Mouse (Mus musculus): ENCODE measurements at regions not wholly inside any gene's neighbourhood (a gene's known extent, or its start where the extent isn't known, plus 50 kb on each side); places are given as distances from the start of the nearest gene placed in this dataset.

GRCm38 (mm10) chr6:7120136-7120535 lies 164.3 kb downstream of the Sdhaf3 start:
- peak; percentile 48 for ATAC-seq
- H3K9ac ChIP-seq (ENCODE audit: low read depth, low read length): no peak overlapping the region
- no peak overlapping the region for H3K4me3 ChIP-seq (ENCODE audit: low read length)
- H3K4me1 ChIP-seq (ENCODE audit: control insufficient read depth, insufficient read depth, low read length): no peaks in the 10 kb centered on the region
- no peak overlapping the region for H3K4me2 ChIP-seq (ENCODE audit: low read depth, low read length)
- H3K27me3 ChIP-seq (replicated peaks; ENCODE audit: control insufficient read depth, insufficient read depth, low read length): no peaks in the 10 kb centered on the region
- no peaks in the 10 kb centered on the region for H3K9me3 ChIP-seq (ENCODE audit: control insufficient read depth, low read length)
- WGBS: 31% methylated on average over 4 of the region's 4 CpGs
- H3K27ac ChIP-seq (ENCODE audit: low read length): no peak overlapping the region
- no peaks in the 10 kb centered on the region for H3K36me3 ChIP-seq (ENCODE audit: control insufficient read depth, insufficient read depth, low read length)

GRCm38 (mm10) chr6:7133042-7133441 lies 177.2 kb downstream of the Sdhaf3 start:
- no peak for ATAC-seq
- Histone ChIP-seq H3K9ac (ENCODE audit: low read depth, low read length) (no peak overlapping the region), H3K4me2 (ENCODE audit: low read depth, low read length) (no peak overlapping the region), H3K36me3 (ENCODE audit: control insufficient read depth, insufficient read depth, low read length) (no peaks in the 10 kb centered on the region), H3K4me1 (ENCODE audit: control insufficient read depth, insufficient read depth, low read length) (0 out of 2 replicates have a peak, but pooled peaks cover 3% of the 10 kb centered on the region), H3K9me3 (ENCODE audit: control insufficient read depth, low read length) (no peaks in the 10 kb centered on the region), H3K4me3 (ENCODE audit: low read length) (no peak overlapping the region), H3K27me3 (replicated peaks; ENCODE audit: control insufficient read depth, insufficient read depth, low read length) (no peaks in the 10 kb centered on the region), H3K27ac (ENCODE audit: low read length) (no peak overlapping the region)
- 94% methylated on average over 11 of the region's 11 CpGs for WGBS

- Histone ChIP-seq H3K4me2 (ENCODE audit: low read depth, low read length) (no peak overlapping the region), H3K27ac (ENCODE audit: low read length) (no peak overlapping the region), H3K9ac (ENCODE audit: low read depth, low read length) (no peak overlapping the region), H3K4me1 (ENCODE audit: control insufficient read depth, insufficient read depth, low read length) (0 out of 2 replicates have a peak, but pooled peaks cover 3% of the 10 kb centered on the region), H3K36me3 (ENCODE audit: control insufficient read depth, insufficient read depth, low read length) (no peaks in the 10 kb centered on the region), H3K4me3 (ENCODE audit: low read length) (no peak overlapping the region), H3K9me3 (ENCODE audit: control insufficient read depth, low read length) (no peaks in the 10 kb centered on the region), H3K27me3 (replicated peaks; ENCODE audit: control insufficient read depth, insufficient read depth, low read length) (no peaks in the 10 kb centered on the region)
- no peak for ATAC-seq
- 87% methylated on average over 4 of the region's 4 CpGs for WGBS
Observed at GRCm38 (mm10) chr6:7134062-7134461, 178.3 kb downstream of the Sdhaf3 start.

GRCm38 (mm10) chr6:7134888-7135287 lies 179.1 kb downstream of the Sdhaf3 start:
- Histone ChIP-seq H3K9me3 (ENCODE audit: control insufficient read depth, low read length) (no peaks in the 10 kb centered on the region), H3K9ac (ENCODE audit: low read depth, low read length) (no peak overlapping the region), H3K4me1 (ENCODE audit: control insufficient read depth, insufficient read depth, low read length) (0 out of 2 replicates have a peak, but pooled peaks cover 3% of the 10 kb centered on the region), H3K36me3 (ENCODE audit: control insufficient read depth, insufficient read depth, low read length) (no peaks in the 10 kb centered on the region), H3K27ac (ENCODE audit: low read length) (no peak overlapping the region), H3K4me2 (ENCODE audit: low read depth, low read length) (no peak overlapping the region), H3K4me3 (ENCODE audit: low read length) (no peak overlapping the region), H3K27me3 (replicated peaks; ENCODE audit: control insufficient read depth, insufficient read depth, low read length) (no peaks in the 10 kb centered on the region)
- 94% methylated on average over 1 of the region's 1 CpGs for WGBS
- no peak for ATAC-seq

- H3K4me3 ChIP-seq (ENCODE audit: low read length): no peak overlapping the region
- H3K4me1 ChIP-seq (ENCODE audit: control insufficient read depth, insufficient read depth, low read length): no peaks in the 10 kb centered on the region
- no peak overlapping the region for H3K27ac ChIP-seq (ENCODE audit: low read length)
- H3K4me2 ChIP-seq (ENCODE audit: low read depth, low read length): no peak overlapping the region
- no peak for ATAC-seq
- no peaks in the 10 kb centered on the region for H3K27me3 ChIP-seq (replicated peaks; ENCODE audit: control insufficient read depth, insufficient read depth, low read length)
- WGBS: 72% methylated on average over 2 of the region's 2 CpGs
- no peaks in the 10 kb centered on the region for H3K9me3 ChIP-seq (ENCODE audit: control insufficient read depth, low read length)
- H3K36me3 ChIP-seq (ENCODE audit: control insufficient read depth, insufficient read depth, low read length): no peaks in the 10 kb centered on the region
- H3K9ac ChIP-seq (ENCODE audit: low read depth, low read length): no peak overlapping the region
Observed at GRCm38 (mm10) chr6:7181711-7182110, 225.9 kb downstream of the Sdhaf3 start.

- Histone ChIP-seq H3K36me3 (ENCODE audit: control insufficient read depth, insufficient read depth, low read length) (no peaks in the 10 kb centered on the region), H3K27ac (ENCODE audit: low read length) (no peak overlapping the region), H3K27me3 (replicated peaks; ENCODE audit: control insufficient read depth, insufficient read depth, low read length) (no peaks in the 10 kb centered on the region), H3K4me2 (ENCODE audit: low read depth, low read length) (no peak overlapping the region), H3K9ac (ENCODE audit: low read depth, low read length) (no peak overlapping the region), H3K4me3 (ENCODE audit: low read length) (no peak overlapping the region), H3K4me1 (ENCODE audit: control insufficient read depth, insufficient read depth, low read length) (no peaks in the 10 kb centered on the region), H3K9me3 (ENCODE audit: control insufficient read depth, low read length) (no peaks in the 10 kb centered on the region)
- ATAC-seq: no peak
- 65% methylated on average over 8 of the region's 8 CpGs for WGBS
Observed at GRCm38 (mm10) chr6:7199046-7199599, 243.3 kb downstream of the Sdhaf3 start.

- H3K36me3 ChIP-seq (ENCODE audit: control insufficient read depth, insufficient read depth, low read length): no peaks in the 10 kb centered on the region
- H3K9me3 ChIP-seq (ENCODE audit: control insufficient read depth, low read length): no peaks in the 10 kb centered on the region
- H3K4me2 ChIP-seq (ENCODE audit: low read depth, low read length): no peak overlapping the region
- H3K4me1 ChIP-seq (ENCODE audit: control insufficient read depth, insufficient read depth, low read length): no peaks in the 10 kb centered on the region
- H3K9ac ChIP-seq (ENCODE audit: low read depth, low read length): no peak overlapping the region
- WGBS: 47% methylated on average over 4 of the region's 4 CpGs
- peak; percentile 46 for ATAC-seq
- no peak overlapping the region for H3K27ac ChIP-seq (ENCODE audit: low read length)
- H3K4me3 ChIP-seq (ENCODE audit: low read length): no peak overlapping the region
- no peaks in the 10 kb centered on the region for H3K27me3 ChIP-seq (replicated peaks; ENCODE audit: control insufficient read depth, insufficient read depth, low read length)
Observed at GRCm38 (mm10) chr6:7215880-7216279, 260.1 kb downstream of the Sdhaf3 start.

- Histone ChIP-seq H3K9ac (ENCODE audit: low read depth, low read length) (no peak overlapping the region), H3K4me2 (ENCODE audit: low read depth, low read length) (no peak overlapping the region), H3K27ac (ENCODE audit: low read length) (no peak overlapping the region), H3K4me3 (ENCODE audit: low read length) (no peak overlapping the region), H3K27me3 (replicated peaks; ENCODE audit: control insufficient read depth, insufficient read depth, low read length) (no peaks in the 10 kb centered on the region), H3K9me3 (ENCODE audit: control insufficient read depth, low read length) (no peaks in the 10 kb centered on the region), H3K4me1 (ENCODE audit: control insufficient read depth, insufficient read depth, low read length) (no peaks in the 10 kb centered on the region), H3K36me3 (ENCODE audit: control insufficient read depth, insufficient read depth, low read length) (no peaks in the 10 kb centered on the region)
- no peak for ATAC-seq
- 59% methylated on average over 7 of the region's 7 CpGs for WGBS
Observed at GRCm38 (mm10) chr6:7252286-7252685, 296.5 kb downstream of the Sdhaf3 start.

- Histone ChIP-seq H3K9me3 (ENCODE audit: control insufficient read depth, low read length) (no peaks in the 10 kb centered on the region), H3K4me2 (ENCODE audit: low read depth, low read length) (no peak overlapping the region), H3K9ac (ENCODE audit: low read depth, low read length) (no peak overlapping the region), H3K36me3 (ENCODE audit: control insufficient read depth, insufficient read depth, low read length) (no peaks in the 10 kb centered on the region), H3K27ac (ENCODE audit: low read length) (no peak overlapping the region), H3K27me3 (replicated peaks; ENCODE audit: control insufficient read depth, insufficient read depth, low read length) (no peaks in the 10 kb centered on the region), H3K4me1 (ENCODE audit: control insufficient read depth, insufficient read depth, low read length) (no peaks in the 10 kb centered on the region), H3K4me3 (ENCODE audit: low read length) (no peak overlapping the region)
- 44% methylated on average over 4 of the region's 4 CpGs for WGBS
- ATAC-seq: no peak
Observed at GRCm38 (mm10) chr6:7277431-7277830, 277.2 kb upstream of the Tac1 start.

GRCm38 (mm10) chr6:7306956-7307355 lies 247.7 kb upstream of the Tac1 start:
- WGBS: 77% methylated on average over 1 of the region's 1 CpGs
- H3K4me2 ChIP-seq (ENCODE audit: low read depth, low read length): no peak overlapping the region
- no peaks in the 10 kb centered on the region for H3K27me3 ChIP-seq (replicated peaks; ENCODE audit: control insufficient read depth, insufficient read depth, low read length)
- H3K4me3 ChIP-seq (ENCODE audit: low read length): no peak overlapping the region
- no peak overlapping the region for H3K9ac ChIP-seq (ENCODE audit: low read depth, low read length)
- no peaks in the 10 kb centered on the region for H3K36me3 ChIP-seq (ENCODE audit: control insufficient read depth, insufficient read depth, low read length)
- ATAC-seq: no peak
- no peaks in the 10 kb centered on the region for H3K4me1 ChIP-seq (ENCODE audit: control insufficient read depth, insufficient read depth, low read length)
- H3K9me3 ChIP-seq (ENCODE audit: control insufficient read depth, low read length): no peaks in the 10 kb centered on the region
- no peak overlapping the region for H3K27ac ChIP-seq (ENCODE audit: low read length)

All from intestine, embryonic 16.5 days (tissue).